Mouse (Mus musculus): Measurements from ENCODE around the gene BC048562.

BC048562 gene

GRCm38 (mm10) chr9:108479721-108480351 is 43.6 kb downstream of the BC048562 start, which contains the start of gene Lamb2:
Lamb2 (plus strand) TSS chr9:108479736.
- DNase-seq (ENCODE audit: low spot score in 2 of 2), result no peak

DNA sequence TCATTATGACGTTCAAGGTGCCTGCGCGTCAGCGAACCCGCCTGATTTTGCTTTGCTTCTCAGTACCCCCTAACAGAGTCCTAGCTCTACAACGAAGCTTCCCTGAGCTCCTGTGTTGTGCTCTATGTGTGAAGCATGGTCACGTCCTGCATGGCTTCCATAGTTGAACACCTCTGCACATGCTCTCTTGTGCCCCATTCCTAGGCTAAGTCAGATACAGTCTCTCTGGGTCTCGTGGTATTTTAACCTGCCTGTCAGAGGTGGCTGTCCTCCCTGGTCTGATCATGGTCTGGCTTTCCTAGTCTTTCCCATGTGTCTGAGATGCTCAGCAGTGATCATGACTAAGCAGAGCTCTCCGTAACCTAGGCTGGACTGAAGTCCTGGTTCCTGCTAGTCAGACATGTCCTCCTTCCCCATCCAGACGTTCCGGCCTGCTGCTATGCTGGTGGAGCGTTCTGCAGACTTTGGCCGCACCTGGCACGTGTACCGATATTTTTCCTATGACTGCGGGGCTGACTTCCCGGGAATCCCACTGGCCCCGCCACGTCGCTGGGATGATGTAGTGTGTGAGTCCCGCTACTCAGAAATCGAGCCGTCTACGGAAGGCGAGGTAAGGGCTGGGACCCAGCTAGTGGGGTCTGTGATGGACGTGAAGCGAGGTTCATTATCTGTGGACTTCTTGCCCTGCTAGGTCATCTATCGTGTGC is 44.7 kb downstream of the BC048562 start:
- no peak for DNase-seq (ENCODE audit: low spot score in 2 of 2)

GRCm38 (mm10) chr9:108481520-108482210 is 45.4 kb downstream of the BC048562 start:
- no peak for DNase-seq (ENCODE audit: low spot score in 2 of 2)

GRCm38 (mm10) chr9:108483051-108483790 is 46.9 kb downstream of the BC048562 start:
- DNase-seq (ENCODE audit: low spot score in 2 of 2), result no peak

GRCm38 (mm10) chr9:108484021-108484420 is 47.7 kb downstream of the BC048562 start:
- no peak for DNase-seq (ENCODE audit: low spot score in 2 of 2)

GRCm38 (mm10) chr9:108485301-108485875 is 49.1 kb downstream of the BC048562 start:
- no peak for DNase-seq (ENCODE audit: low spot score in 2 of 2)

GRCm38 (mm10) chr9:108486973-108487530 is 50.8 kb downstream of the BC048562 start:
- no peak for DNase-seq (ENCODE audit: low spot score in 2 of 2)

- DNase-seq (ENCODE audit: low spot score in 2 of 2), result no peak
These were observed 52.1 kb downstream of the BC048562 start for GRCm38 (mm10) chr9:108488403-108488802.

DNA sequence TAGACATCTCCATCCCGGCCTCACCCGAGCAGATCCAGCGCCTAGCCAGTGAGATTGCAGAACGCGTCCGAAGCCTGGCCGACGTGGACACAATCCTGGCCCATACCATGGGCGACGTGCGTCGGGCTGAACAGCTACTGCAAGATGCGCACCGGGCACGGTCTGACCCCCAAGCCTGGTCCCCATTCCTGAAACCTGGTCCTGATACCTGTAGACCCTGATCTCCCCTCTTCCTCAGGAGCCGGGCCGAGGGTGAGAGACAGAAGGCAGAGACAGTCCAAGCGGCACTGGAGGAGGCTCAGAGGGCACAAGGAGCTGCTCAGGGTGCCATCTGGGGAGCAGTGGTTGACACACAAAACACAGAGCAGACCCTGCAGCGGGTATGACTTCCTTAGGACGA is 52.9 kb downstream of the BC048562 start:
- DNase-seq (ENCODE audit: low spot score in 2 of 2), result no peak

- DNase-seq (ENCODE audit: low spot score in 2 of 2), result no peak
These were observed 53.6 kb downstream of the BC048562 start for GRCm38 (mm10) chr9:108489702-108490558.

DNA sequence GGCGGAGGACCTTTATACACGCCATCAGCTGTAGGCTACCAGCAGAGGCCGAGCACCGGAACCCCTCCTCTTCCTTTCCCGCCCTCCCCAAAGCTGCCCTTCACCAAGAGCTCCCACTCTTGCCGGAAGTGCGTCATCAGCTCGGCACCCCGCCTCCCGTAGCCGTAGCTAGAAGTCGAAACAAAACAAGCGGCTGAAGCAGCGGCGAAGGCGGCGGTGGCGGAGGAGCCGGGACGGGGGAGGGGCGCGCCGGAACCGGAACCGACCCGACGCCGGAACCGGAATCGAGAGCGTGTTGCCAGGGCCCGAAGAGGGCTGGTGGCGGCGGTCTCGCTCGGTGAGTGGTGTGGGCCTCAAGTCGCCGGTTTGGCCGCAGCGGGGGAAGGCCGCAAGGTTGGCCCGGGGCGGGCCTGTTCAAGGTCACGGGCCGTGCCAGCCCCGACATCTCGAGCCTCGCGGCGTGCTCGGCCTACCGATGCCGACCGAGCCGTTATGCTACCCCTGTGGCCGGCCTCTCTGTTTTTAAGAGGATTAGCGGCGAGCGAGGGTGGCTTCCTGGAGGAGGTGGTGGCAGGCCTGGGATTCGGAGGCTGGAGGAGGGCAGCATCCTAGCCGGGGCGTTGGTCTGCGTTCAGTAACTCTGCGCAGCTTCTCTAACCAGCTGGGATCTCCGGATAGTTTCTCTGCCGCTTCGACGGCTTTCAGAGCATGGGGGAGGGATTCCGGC is 54.4 kb downstream of the BC048562 start, which contains the start of gene Usp19:
Usp19 (plus strand) TSS at position 44 of the 727 bp plus-strand sequence.
- peak; percentile 93 to 96 for DNase-seq (ENCODE audit: low spot score in 2 of 2)

- no peak for DNase-seq (ENCODE audit: low spot score in 2 of 2)
These were observed 55.0 kb downstream of the BC048562 start for GRCm38 (mm10) chr9:108491286-108491580.

DNA sequence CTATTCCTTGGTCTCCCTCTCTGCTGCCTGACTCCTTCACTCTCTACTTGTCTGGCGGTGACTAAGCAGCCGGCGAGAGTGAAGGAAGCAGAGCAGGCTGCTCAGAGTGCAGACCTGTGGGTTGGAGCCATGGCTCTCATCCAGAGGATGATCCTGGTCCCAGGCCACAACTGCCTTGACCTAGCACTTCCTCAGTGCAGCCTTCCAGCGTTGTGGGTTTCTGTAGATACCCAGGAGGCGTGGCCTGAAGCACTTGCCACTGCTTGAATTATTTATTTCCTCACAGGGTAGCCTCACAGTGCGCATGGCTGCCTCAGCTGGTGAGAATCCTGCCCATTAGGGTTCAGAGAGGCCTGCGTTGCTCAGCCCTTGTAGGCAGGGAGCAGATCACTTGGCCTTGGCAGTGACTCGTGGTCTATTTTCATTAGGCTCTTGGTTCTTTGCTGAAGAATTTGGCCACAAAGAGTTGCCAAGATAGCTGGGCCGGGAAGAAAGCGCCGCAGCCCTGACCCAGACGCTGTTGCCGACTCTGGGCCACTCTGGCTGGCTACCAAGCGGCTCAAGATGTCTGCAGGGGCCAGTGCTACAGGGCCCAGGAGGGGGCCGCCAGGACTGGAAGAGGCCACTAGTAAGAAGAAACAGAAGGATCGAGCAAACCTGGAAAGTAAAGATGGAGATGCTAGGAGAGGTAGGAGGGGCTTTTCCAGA is 55.9 kb downstream of the BC048562 start:
- DNase-seq (ENCODE audit: low spot score in 2 of 2), result no peak

DNA sequence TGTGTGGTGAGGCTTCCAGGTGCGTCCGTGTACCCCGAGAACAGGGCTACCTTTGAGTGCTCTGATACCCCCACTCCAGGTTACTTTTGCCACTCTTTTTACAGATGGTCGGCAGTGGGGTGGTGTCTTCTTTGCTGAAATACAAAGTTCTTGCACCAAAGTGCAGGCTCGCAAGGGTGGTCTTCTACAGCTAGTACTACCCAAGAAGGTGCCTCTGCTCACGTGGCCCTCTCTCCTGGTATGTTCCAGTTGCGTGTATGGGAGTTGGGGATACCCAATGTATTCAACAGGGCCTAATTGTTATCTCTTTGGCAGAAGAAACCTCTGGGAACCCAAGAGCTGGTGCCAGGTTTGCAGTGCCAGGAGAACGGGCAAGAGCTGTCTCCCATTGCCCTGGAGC is 57.0 kb downstream of the BC048562 start:
- no peak for DNase-seq (ENCODE audit: low spot score in 2 of 2)

- DNase-seq (ENCODE audit: low spot score in 2 of 2), result no peak
These were observed 58.0 kb downstream of the BC048562 start for GRCm38 (mm10) chr9:108494146-108494825.

DNA sequence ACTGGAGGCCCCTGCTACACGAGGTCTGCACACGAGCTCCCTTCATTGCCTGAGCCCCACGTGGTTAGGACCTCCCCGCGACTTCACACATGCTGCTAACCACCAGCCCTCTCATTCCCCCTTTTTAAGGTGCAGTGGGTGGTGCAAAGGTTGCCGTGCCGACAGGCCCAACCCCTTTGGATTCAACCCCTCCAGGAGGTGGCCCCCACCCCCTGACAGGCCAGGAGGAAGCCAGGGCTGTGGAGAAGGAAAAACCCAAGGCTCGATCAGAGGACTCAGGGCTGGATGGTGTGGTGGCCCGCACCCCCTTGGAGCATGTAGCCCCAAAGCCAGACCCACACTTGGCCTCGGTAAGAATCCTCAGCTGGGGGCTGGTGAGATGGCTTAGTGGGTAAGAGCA is 58.6 kb downstream of the BC048562 start:
- DNase-seq (ENCODE audit: low spot score in 2 of 2), result no peak

Measured in right cerebral cortex, adult 2 months (tissue).